Mouse (Mus musculus) layer of hippocampus, adult 18-20 months (tissue): ENCODE data around the gene Borcs7. TPM values are rescaled to one million over a fixed set of nuclear protein-coding genes. Genes with fewer than 3 reads are reported as not detected.
A peak's percentile ranks its signal among the peaks of the same experiment; 100 is the strongest.

ENCODE experiments used
- DNase-seq, 2 experiments: peaks; one replicate each; pipeline ENCODE4 v3.0.0; 2022; ENCODE audit warnings: low spot score in 2 of 2
- total RNA-seq, 2 experiments: library from RNA; stranded (reverse); gene quantifications; 2 replicates each; pipeline ENCODE4 v1.2.3; 2021

Borcs7 gene
- total RNA-seq, 2 experiments from 2014 or later = 19.1 to 21.2 TPM

DNA sequence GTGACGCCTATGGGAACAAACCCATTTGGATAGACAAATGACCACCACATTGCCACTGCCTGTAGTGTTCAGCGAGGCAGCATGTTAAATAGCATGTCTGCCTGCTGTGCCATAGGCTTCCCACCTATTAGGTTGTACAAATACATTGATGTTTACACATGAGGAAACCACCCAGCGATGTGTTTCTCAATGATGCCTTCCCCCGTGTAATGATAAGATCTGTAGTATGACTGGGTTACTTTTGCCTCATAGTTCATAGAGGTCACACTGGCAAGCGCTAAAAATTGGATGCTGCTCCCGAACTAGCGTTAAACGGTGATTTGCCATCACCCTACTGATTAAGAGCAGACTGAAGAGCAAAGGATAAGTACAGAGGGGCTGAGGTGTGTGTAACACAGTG, 27.5 kb upstream of the Borcs7 start:
- DNase-seq = no peak

DNA sequence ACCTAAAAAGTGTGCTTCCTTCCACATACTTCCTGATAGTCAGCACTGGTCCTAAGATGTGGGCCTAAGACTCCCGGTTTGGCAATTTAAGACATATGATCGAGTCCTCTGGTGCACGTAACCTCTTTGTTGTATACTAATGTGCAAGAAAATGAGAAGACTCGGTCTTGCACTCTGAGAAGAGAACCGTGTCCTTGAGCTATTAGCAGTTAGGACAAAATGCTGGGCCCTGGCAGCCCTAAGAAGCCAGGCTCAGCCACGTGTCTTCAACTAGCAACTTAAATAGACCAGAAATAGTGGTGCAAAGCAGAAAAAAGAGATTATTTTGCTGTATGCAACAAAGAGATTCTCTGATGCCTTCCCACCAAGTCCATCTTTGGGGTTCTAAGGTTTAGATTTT, 26.9 kb upstream of the Borcs7 start:
- DNase-seq = no peak

DNA sequence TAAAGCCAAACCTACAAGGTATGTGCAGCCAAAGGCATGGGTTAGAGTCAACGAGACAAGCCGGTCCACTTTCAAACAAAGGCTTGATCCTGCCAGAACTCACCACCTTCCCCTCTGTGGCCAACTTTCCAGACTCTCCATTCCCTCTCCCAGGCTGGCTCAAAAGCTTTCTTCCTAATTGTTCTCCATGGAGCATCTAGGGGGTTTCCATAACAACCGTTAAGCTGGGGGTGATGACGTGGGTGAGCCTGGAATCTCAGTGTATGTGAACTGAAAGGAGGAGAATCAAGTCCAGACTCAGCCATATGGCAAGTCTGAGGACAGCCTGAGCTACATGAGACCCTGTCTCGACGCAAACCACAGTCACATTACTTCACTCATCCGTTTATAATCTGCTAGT, 24.2 kb upstream of the Borcs7 start:
- DNase-seq = peak in 1 of 2 experiments; percentile 60

DNA sequence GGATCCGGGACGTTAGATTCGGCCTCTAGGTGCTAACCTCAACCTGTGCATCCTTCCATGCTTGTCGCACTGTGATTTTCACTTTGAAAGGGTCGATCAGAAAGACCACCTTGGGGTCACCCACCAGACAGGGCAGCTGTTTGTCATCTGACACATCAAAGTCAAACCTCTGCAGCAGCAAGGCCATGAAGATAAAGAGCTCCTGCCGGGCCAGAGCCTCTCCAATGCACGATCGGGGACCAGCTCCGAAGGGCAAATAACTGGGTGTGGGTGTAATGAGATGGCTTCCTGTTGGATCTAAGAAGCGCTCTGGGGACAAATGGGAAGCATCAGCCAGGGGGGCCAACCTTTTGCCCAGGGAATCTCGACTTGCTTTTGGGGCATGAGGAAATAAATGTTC, 22.4 kb upstream of the Borcs7 start:
- DNase-seq = no peak

DNA sequence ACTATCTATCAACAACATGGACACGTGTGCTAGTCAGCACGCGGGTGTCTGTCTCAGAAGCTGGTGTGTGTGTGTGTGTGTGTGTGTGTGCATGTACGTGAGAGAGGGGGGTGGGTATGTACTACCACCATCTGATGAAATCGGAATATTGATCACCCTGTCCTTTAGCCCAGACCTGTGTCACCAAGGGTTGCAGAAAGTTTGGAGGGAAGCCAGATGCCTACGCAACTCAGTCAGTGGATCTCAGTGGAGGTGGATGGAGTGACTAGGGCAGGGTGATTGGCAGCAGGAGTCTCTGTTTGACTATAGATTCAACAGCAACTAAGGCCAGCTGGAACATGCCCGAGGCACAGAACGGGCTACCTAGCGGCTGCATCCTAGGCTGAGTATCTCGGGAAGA, 21.4 kb upstream of the Borcs7 start:
- no peak for DNase-seq

DNA sequence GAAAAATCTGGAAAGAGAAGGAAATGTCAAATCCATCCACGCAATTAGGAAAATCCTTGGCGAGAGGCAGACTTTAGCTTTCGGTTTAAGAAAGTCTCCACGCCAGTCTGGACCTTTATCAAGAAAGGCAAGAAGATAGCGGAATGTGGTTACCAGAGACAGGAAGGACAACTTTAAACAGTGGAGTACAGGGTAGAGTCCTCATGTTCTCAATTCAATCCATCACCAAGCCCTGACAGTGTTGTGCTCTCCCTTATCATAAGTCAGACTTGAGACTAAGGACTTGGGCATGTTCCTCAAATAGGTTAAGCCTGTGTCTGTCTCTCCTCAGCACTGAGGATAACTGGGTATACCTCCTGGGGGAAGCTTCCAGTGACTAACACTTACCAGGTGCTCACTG, 19.9 kb upstream of the Borcs7 start:
- no peak for DNase-seq

DNA sequence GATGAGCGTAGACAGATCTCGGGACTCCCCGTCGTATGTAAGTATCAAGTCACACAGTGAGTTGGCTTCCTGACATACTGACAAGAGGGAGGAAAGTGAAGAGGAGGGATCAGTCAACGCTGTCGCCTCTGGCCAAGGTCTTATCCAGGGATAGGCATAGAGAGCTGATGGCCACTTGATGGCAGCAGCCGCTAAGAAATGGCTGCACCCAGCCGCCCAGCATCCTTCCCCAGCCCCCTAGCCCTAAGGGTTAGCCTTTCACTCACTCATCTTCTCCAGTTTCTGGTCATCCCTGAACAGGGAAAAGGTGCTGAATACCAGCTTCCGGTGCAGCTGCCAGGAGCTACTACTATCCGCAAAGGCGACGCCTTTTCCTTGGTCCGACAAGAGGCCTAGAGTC, 19.0 kb upstream of the Borcs7 start:
- peak in 1 of 2 experiments; percentile 68 for DNase-seq

DNA sequence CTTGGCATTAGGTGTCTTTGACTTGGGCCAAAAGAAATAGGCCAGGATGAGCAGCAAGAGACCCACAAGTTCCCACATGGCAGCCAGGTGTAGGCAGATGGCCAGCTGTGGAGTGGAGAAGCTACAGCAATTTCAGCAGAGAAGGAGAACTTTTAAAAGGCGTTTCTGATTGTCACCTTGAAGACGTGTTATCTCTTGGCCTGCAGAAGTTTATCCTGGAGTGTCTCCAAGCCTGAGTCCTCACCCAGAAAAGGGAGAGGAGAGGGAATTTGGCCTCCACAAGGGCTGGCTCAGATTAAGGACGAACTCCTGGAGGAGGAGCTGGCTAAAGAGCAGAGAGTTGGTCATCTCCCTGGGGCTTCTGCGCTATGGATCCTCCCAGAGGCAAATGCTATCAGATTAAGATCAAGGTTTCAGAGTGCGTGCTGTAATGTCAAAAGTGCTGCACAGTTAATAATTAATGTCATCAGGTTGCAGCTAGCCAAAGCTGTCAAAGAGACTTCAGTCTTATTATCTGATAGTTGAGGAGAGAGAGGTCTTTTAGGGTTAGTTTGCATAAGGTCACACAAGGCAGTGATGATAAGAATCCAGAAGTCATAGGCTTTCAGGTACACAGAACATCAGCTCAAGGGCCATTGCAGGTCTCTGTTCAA, 16.8 kb upstream of the Borcs7 start, which contains the start of gene Cyp17a1:
Gene Cyp17a1, minus strand, starts transcription at position 407 of the 653 bp plus-strand sequence.
- no peak for DNase-seq

DNA sequence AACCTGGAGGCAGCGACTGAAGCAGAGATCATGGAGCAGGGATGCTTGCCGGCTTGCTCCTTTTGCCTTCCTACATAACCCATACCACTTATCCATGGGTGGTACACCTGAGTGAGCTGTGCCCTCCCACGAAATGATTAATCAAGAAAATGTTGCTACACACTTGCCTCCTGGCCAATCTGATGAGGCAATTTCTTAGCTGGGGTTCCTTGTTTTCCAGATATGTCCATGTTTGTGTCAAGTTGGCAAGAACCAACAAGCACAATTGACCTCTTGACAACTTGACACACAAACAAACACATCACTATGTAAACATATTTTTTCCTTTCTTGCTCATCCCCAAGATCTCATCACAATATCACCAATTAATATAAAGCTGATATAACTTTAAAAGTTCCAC, 14.1 kb upstream of the Borcs7 start:
- DNase-seq = no peak

DNA sequence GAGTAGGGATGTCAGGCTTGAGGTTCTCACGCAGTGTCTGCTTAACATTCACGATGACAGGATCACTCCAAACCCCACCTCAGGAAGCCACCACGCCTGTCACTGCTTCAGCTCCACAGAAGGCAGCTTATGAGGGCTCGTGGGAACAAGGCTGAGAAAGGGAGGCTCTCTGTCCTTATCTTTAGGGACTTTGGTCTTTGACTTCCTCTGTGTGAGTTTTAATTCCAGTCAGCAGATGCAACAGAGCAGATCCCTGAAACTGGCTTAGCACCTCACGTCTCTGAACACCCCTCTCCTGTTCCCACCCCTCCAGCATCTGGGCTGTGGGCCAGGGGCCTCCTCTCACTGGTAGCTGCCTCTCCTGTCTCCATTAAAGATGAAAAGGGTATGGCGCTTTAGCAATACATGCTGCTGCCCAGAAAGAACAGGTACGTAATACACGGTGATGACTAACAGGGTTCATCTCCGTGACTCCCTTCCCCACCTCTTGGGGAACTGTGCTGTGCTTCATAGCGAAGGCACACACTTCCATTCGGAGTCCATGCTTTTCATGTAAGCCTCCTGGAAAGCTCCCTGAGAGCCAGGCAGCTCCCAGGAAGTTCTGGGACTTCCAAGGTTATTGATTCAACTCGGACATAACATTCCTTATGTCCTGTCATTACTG, 9.9 kb upstream of the Borcs7 start:
- no peak for DNase-seq

DNA sequence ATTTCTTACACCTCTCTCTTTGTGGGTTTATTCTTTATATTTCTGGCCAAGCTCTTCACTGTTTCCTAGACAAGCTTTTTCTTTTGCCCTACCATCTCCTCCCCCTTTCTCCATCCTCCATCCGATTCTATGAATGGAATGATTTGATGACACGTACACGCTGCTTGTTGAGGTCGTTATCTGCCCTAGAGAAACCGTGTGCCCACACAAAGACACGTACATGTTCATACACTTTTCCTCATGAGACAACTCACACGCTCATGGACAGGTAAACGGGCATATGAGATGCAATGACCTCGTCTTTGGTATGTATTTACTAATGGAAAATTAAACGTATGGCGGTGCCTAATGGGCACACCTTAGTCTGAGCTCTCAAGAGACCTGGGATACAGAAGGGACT, 681 bp downstream of the Borcs7 start:
- no peak for DNase-seq

DNA sequence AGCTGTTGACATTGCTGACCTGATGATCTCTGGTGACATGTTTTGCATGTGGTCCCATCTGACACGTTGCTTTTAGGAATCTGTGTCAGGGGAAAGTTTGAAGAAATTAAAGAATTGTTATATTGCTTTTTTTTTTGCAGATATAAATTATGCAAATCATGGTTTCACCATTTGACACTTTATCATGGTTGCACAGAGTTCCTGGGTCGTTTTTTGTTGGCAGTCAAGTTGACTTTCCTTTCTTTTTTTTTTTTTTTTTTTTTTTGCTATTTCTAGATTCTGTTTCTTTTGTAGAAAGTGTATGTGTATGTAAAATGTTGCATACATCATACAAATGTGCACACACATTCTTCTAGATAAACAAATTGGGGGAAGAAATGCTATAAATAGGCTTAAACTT, 1.4 kb downstream of the Borcs7 start:
- no peak for DNase-seq

DNA sequence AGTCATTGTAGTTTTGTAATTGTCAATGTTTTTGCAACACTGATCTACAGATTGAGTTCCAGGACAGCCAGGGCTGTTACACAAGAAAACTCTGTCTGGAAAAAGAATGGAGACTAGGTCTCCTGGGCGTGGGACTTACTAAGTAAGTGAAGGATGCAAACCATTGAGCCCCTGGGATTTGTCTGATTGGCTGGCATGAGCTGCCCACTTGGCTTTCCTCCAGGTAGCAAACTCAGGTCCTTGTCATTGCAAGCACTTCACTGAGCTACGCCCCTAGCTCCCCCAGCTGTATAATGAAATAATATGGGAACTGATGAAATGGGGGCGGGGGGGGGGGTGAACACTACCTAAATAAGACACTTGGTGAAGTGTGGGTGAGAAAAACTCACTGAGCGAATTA, 3.4 kb downstream of the Borcs7 start:
- DNase-seq = no peak

DNA sequence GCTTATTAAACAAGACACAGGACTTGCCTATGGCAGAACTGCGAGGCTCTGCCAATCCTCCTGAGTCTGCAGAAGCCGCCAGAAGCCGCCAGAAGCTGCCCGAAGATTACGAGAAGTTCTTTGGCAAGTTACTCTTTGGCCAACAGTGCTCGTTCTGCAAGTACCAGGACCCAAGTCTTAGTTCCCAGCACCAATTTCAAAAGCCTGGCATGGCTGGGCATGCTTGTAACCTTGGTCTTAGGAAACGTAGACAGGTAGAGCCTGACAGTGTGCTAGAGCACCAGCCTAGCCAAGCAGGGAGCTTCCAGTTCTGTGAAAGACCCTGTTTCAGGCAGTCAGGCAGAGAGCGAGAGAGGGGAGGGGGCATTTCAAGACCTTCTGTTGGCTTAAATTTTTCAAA, 6.8 kb downstream of the Borcs7 start:
- no peak for DNase-seq

DNA sequence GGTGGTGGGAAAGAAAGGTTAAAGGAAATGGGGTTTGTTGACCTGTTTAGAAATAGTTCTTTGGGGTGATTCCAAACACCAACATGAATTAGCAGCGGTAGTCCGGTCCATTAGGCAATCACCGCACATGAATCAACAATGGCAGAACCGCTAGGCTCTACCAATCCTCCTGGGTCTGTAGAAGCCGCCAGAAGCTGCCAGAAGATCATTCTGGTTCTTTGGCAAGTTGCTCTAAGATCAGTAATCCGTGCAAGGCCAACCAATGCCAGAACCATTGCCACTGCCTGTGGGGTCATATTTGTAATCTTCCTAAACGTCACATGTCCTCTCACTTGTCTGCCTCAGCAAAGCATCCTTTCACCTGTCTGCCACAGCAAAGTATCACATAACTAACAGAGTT, 7.2 kb downstream of the Borcs7 start:
- DNase-seq = no peak

DNA sequence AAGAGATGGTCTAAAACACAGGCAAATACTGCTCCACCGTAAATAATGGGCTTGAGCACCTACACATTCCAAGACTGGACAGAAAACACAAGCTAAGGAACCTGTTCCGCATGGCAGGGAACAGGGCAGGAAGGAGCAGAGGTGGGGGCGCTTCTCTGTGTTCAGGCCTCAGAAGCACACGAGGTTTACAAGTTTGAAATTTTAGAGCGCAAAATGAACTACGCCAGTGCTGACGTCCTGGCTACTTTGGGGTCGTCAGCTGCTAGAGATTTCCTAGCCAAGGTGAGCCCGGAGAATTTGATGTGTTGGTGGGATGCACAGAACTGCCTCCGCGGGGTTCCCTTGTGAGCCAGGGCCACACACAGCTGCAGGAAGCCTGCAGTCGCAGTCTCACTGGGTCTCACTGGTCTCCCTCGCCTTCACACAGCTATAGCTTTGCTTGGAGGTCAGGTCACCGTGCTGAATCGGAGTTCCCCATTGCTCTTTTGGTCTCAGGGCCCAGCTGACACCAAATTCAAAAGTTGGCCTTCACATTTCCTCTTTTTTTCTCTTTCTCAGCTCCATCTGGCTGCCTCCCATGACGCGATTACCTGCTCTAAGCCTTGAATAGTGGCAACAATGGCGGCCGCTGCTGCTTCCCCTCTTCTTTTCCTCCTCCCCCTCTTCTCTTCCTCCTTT, 8.3 kb downstream of the Borcs7 start:
- no peak for DNase-seq

DNA sequence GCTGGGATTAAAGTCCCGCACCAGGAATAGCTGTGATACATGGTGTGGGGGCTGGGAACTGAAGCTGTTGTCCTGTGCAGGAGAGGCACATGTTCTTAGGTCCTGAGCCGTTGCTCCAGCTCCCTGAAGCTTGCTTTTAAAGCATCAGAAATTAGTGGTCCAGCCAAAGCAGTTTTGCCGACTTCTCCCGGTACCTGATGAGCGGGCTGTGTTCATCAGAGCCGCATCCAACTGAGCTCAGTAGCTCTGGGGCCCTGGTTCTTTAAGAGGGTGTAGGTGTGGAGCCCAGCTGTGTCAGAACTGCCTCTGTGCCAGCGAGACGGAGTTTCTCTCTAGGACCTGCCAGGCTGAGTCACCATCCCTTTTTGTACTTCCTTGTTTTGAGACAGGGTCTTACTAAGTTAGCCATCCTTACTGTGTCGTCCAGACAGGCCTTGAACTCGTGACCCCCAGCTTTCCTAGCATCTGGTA, 9.3 kb downstream of the Borcs7 start:
- DNase-seq = no peak

DNA sequence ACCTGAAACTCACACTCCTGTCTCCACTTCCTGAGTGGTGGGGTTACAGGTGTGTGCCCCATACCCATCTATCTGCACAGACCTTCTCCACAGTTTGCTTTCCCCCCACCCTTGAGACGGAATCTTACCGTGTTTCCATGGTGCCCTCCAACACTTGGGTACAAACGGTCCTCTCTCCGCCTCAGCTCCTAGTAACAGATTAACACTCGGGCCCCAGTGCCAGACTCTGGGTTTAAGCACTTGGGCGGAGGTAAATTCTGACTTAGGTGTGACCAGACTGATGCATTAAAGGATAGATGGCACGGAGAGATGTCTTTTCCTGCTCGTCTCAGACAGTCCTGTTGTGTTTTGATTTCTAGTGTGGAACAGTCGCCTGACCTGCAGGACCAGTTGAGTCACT, 11.4 kb downstream of the Borcs7 start:
- no peak for DNase-seq

DNA sequence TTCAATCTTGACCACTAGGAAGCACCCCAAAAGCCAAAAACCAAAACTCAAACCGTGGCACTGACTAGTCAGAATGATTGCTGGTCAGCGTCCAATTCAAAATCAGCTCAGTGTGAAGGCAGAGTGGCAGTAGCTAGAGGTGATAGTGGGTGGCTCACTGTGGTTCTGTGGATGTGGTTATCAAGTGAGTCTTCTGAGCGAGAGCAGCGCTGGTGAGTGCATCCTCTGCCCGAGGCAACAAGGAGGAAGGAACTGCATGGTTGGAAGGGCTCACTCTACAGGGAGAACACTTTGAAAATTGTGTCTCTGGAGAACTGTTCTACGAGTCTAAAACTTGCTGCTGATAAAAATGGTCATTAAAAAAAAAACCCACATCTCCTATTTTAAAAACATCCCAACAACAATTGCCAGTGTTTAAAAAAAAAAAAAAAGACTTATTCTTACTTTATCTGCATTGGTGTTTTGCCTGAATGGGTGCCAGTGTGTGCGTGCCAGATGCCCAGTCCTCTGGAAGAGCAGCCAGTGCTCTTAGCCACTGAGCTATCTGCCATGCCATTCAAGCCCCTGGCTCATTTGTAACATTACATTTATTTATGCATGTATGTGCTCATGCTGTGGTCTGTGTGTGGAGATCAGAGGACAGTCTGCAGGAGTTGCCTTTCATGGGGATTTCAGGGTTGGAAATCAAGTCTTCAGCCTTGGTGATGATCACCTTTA, 16.2 kb downstream of the Borcs7 start:
- no peak for DNase-seq

DNA sequence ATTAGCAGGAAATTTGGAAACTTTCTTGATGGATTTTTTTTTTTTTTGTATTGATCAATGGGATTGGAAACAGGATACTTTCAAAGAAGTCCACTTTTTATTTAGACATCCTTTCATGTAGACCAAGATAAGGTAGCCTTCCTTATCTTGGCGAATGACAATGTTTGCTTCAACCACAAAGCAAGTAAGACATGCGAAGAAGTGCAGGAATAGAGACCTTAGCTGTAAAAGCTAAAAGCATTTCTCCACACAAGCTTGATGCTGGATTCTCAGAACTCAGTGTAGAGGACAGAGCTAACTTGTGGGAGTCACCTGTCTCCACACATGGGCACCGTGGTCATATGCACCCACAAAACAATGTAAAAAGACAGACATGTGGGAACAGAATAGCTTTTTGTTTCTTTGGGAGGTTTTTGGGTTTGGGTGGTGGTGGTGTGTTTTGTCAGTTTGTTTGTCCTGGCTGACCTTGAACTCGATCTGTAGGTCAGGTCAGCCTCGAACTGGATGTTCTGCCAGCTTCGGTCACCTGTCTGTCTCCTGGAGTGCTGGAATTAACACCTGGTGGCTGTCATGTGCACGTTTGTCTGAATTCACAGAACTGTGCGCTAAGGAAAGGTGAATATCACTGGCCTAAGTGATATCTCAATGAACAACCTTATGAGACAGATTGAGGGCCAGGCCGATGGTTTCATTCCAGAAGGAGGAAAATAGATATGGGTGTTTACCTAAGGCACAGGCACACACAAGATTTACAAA, 17.0 kb downstream of the Borcs7 start:
- no peak for DNase-seq
